Mouse (Mus musculus) MEL (cell line): Measurements from ENCODE around the gene Clk3.

Experiments
- CHD1 ChIP-seq: IDR thresholded peaks from 2 replicates; pipeline ENCODE4 v1.6.1; 2012; ENCODE audit warnings: low read depth, mild to moderate bottlenecking, inconsistent platforms, low read length, improper control_type of control experiment
- CTCF ChIP-seq, 3 experiments: IDR thresholded peaks in 2 of 3; conservative IDR thresholded peaks in 1 of 3; 2 replicates each; pipeline ENCODE4 v1.5.1; 2011 to 2012; ENCODE audit warnings: low read length in 3 of 3, low read depth in 2 of 3, mild to moderate bottlenecking in 2 of 3, improper control_type of control experiment in 1 of 3, inconsistent platforms in 1 of 3, mixed read lengths in 1 of 3, moderate library complexity in 1 of 3; ENCODE audit not compliant: control insufficient read depth in 1 of 3, insufficient read depth in 1 of 3, poor library complexity in 1 of 3, severe bottlenecking in 1 of 3
- ETS1 ChIP-seq: IDR thresholded peaks from 2 replicates; pipeline ENCODE4 v1.6.1; 2012; ENCODE audit warnings: low read depth, mild to moderate bottlenecking, inconsistent platforms, low read length, improper control_type of control experiment, moderate library complexity
- KAT2A ChIP-seq: conservative IDR thresholded peaks from 2 replicates; pipeline ENCODE4 v1.6.1; 2012; ENCODE audit warnings: low read depth, low read length, improper control_type of control experiment, inconsistent platforms

DNA sequence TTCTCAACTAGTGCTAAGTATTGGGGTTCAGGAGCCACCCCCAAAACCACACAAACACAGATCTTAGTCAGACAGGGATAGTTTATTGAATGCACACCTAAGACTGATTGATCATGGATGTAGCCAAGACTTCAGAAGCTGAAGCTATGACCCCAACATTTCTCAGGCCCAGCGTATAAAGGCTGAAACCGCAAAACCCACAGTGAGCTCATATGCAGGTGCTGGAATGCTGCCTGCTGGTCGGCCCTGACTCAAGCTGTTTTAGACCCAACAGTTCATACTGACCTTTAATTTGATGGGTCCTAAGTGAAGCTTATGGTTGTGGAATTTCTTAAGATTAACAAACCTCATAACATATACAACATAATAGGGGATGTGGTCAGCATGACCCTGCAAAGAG lies 17.0 kb upstream of the Clk3 start:
- TF ChIP-seq KAT2A (no peak), CTCF (IDR thresholded peaks at IDR 0.05 in 2 of 3, conservative IDR thresholded peaks at IDR 0.05 in 1 of 3; ENCODE audit: control insufficient read depth in 1 of 3, insufficient read depth in 1 of 3, low read depth in 2 of 3, low read length in 3 of 3, poor library complexity in 1 of 3, severe bottlenecking in 1 of 3) (no peak), CHD1 (no peak), ETS1 (no peak)
